Mouse (Mus musculus): Measurements from ENCODE around the gene Dusp28. TPM values are rescaled to one million over a fixed set of nuclear protein-coding genes. Genes with fewer than 3 reads are reported as not detected.

Gene Dusp28
- polyA plus RNA-seq, 1 experiment from 2014 or later = 10.3 TPM

- Histone ChIP-seq H3K4me1 (replicated peaks) (peaks cover 32% of the 10 kb centered on the region), H3K4me2 (no peak overlapping the region), H3K4me3 (no peak overlapping the region), H3K36me3 (no peaks in the 10 kb centered on the region), H3K9ac (no peak overlapping the region), H3K27ac (ENCODE audit: poor library complexity, severe bottlenecking) (no peak overlapping the region), H3K9me3 (replicated peaks) (no peaks in the 10 kb centered on the region), H3K27me3 (replicated peaks) (0 out of 2 replicates have a peak, but pooled peaks cover 4% of the 10 kb centered on the region)
- 87% methylated on average over 3 of the region's 3 CpGs for WGBS
- no peak for ATAC-seq (ENCODE audit: insufficient number of reproducible peaks, low FRiP score)
These were observed 1.9 kb downstream of the Dusp28 start for GRCm38 (mm10) chr1:92908664-92909063.

- no peak overlapping the region for H3K4me2 ChIP-seq
- H3K4me1 ChIP-seq (replicated peaks) = peaks cover 32% of the 10 kb centered on the region
- peaks cover 4% of the 10 kb centered on the region; the same call in 1 of the 2 replicates for H3K36me3 ChIP-seq
- H3K9ac ChIP-seq = no peak overlapping the region
- no peaks in the 10 kb centered on the region for H3K9me3 ChIP-seq (replicated peaks)
- WGBS = 67% methylated on average over 4 of the region's 4 CpGs
- no peak overlapping the region for H3K27ac ChIP-seq (ENCODE audit: poor library complexity, severe bottlenecking)
- no peak overlapping the region for H3K4me3 ChIP-seq
- no peak for ATAC-seq (ENCODE audit: insufficient number of reproducible peaks, low FRiP score)
- 0 out of 2 replicates have a peak, but pooled peaks cover 4% of the 10 kb centered on the region for H3K27me3 ChIP-seq (replicated peaks)
These were observed 2.3 kb downstream of the Dusp28 start for GRCm38 (mm10) chr1:92909068-92909467.

GRCm38 (mm10) chr1:92910239-92910885 lies 3.6 kb downstream of the Dusp28 start, which contains the start of gene Rnpepl1:
Gene Rnpepl1, plus strand, starts transcription at chr1:92910783.
- Histone ChIP-seq H3K27me3 (replicated peaks) (no peaks in the 10 kb centered on the region), H3K4me1 (replicated peaks) (peaks cover 32% of the 10 kb centered on the region), H3K36me3 (peaks cover 17% of the 10 kb centered on the region), H3K9ac (peak within 1 kb of the TSS; percentile 95), H3K4me2 (peak within 1 kb of the TSS; percentile 92), H3K27ac (ENCODE audit: poor library complexity, severe bottlenecking) (peak within 1 kb of the TSS; percentile 83), H3K9me3 (replicated peaks) (no peaks in the 10 kb centered on the region), H3K4me3 (peak within 1 kb of the TSS; percentile 83)
- WGBS = under 1% methylated on average over 51 of the region's 57 CpGs
- ATAC-seq (ENCODE audit: insufficient number of reproducible peaks, low FRiP score) = peak; percentile 71

GRCm38 (mm10) chr1:92910925-92911720 lies 4.3 kb downstream of the Dusp28 start:
- H3K27ac ChIP-seq (ENCODE audit: poor library complexity, severe bottlenecking) = peak overlapping the region; percentile 83
- H3K36me3 ChIP-seq = peaks cover 24% of the 10 kb centered on the region
- peak overlapping the region; percentile 83 for H3K4me3 ChIP-seq
- H3K4me1 ChIP-seq (replicated peaks) = peaks cover 32% of the 10 kb centered on the region
- H3K27me3 ChIP-seq (replicated peaks) = no peaks in the 10 kb centered on the region
- H3K4me2 ChIP-seq = peak overlapping the region; percentile 92
- WGBS = 4% methylated on average over 74 of the region's 85 CpGs
- ATAC-seq (ENCODE audit: insufficient number of reproducible peaks, low FRiP score) = peak; percentile 43; the same call in 1 of the 2 replicates
- no peaks in the 10 kb centered on the region for H3K9me3 ChIP-seq (replicated peaks)
- peak overlapping the region; percentile 95 for H3K9ac ChIP-seq

- no peak for ATAC-seq (ENCODE audit: insufficient number of reproducible peaks, low FRiP score)
- H3K4me2 ChIP-seq = peak overlapping the region; percentile 92
- H3K4me3 ChIP-seq = peak overlapping the region; percentile 83
- no peak overlapping the region for H3K27ac ChIP-seq (ENCODE audit: poor library complexity, severe bottlenecking)
- no peaks in the 10 kb centered on the region for H3K27me3 ChIP-seq (replicated peaks)
- H3K9me3 ChIP-seq (replicated peaks) = no peaks in the 10 kb centered on the region
- peak overlapping the region; percentile 95 for H3K9ac ChIP-seq
- WGBS = 40% methylated on average over 8 of the region's 8 CpGs
- peaks cover 32% of the 10 kb centered on the region for H3K4me1 ChIP-seq (replicated peaks)
- peaks cover 30% of the 10 kb centered on the region for H3K36me3 ChIP-seq
These were observed 4.9 kb downstream of the Dusp28 start for GRCm38 (mm10) chr1:92911721-92912138.

- Histone ChIP-seq H3K4me3 (peak overlapping the region; percentile 83), H3K27ac (ENCODE audit: poor library complexity, severe bottlenecking) (no peak overlapping the region), H3K9ac (peak overlapping the region; percentile 95), H3K9me3 (replicated peaks) (no peaks in the 10 kb centered on the region), H3K4me1 (replicated peaks) (peaks cover 32% of the 10 kb centered on the region), H3K36me3 (peaks cover 36% of the 10 kb centered on the region), H3K4me2 (peak overlapping the region; percentile 92), H3K27me3 (replicated peaks) (no peaks in the 10 kb centered on the region)
- ATAC-seq (ENCODE audit: insufficient number of reproducible peaks, low FRiP score) = no peak
- 56% methylated on average over 1 of the region's 1 CpGs for WGBS
These were observed 5.5 kb downstream of the Dusp28 start for GRCm38 (mm10) chr1:92912286-92912685.

- 70% methylated on average over 4 of the region's 4 CpGs for WGBS
- Histone ChIP-seq H3K4me1 (replicated peaks) (peaks cover 25% of the 10 kb centered on the region), H3K9ac (no peak overlapping the region), H3K36me3 (peaks cover 55% of the 10 kb centered on the region), H3K4me2 (no peak overlapping the region), H3K27me3 (replicated peaks) (no peaks in the 10 kb centered on the region), H3K4me3 (no peak overlapping the region), H3K27ac (ENCODE audit: poor library complexity, severe bottlenecking) (no peak overlapping the region), H3K9me3 (replicated peaks) (no peaks in the 10 kb centered on the region)
- no peak for ATAC-seq (ENCODE audit: insufficient number of reproducible peaks, low FRiP score)
These were observed 7.5 kb downstream of the Dusp28 start for GRCm38 (mm10) chr1:92914239-92914638.

GRCm38 (mm10) chr1:92914993-92915392 lies 8.2 kb downstream of the Dusp28 start:
- WGBS = 94% methylated on average over 11 of the region's 11 CpGs
- no peak overlapping the region for H3K9ac ChIP-seq
- H3K4me3 ChIP-seq = no peak overlapping the region
- no peak overlapping the region for H3K4me2 ChIP-seq
- peaks cover 19% of the 10 kb centered on the region for H3K4me1 ChIP-seq (replicated peaks)
- H3K36me3 ChIP-seq = peaks cover 63% of the 10 kb centered on the region
- no peaks in the 10 kb centered on the region for H3K27me3 ChIP-seq (replicated peaks)
- H3K27ac ChIP-seq (ENCODE audit: poor library complexity, severe bottlenecking) = no peak overlapping the region
- no peaks in the 10 kb centered on the region for H3K9me3 ChIP-seq (replicated peaks)
- ATAC-seq (ENCODE audit: insufficient number of reproducible peaks, low FRiP score) = no peak

GRCm38 (mm10) chr1:92916725-92917124 lies 9.9 kb downstream of the Dusp28 start:
- peaks cover 22% of the 10 kb centered on the region for H3K4me1 ChIP-seq (replicated peaks)
- no peak overlapping the region for H3K4me2 ChIP-seq
- ATAC-seq (ENCODE audit: insufficient number of reproducible peaks, low FRiP score) = no peak
- no peak overlapping the region for H3K9ac ChIP-seq
- no peak overlapping the region for H3K4me3 ChIP-seq
- 90% methylated on average over 9 of the region's 9 CpGs for WGBS
- H3K9me3 ChIP-seq (replicated peaks) = no peaks in the 10 kb centered on the region
- H3K27me3 ChIP-seq (replicated peaks) = no peaks in the 10 kb centered on the region
- peaks cover 75% of the 10 kb centered on the region for H3K36me3 ChIP-seq
- H3K27ac ChIP-seq (ENCODE audit: poor library complexity, severe bottlenecking) = no peak overlapping the region

- no peak overlapping the region for H3K4me2 ChIP-seq
- no peak overlapping the region for H3K9ac ChIP-seq
- H3K4me3 ChIP-seq = no peak overlapping the region
- H3K4me1 ChIP-seq (replicated peaks) = 0 out of 2 replicates have a peak, but pooled peaks cover 10% of the 10 kb centered on the region
- H3K27ac ChIP-seq (ENCODE audit: poor library complexity, severe bottlenecking) = no peak overlapping the region
- no peaks in the 10 kb centered on the region for H3K27me3 ChIP-seq (replicated peaks)
- ATAC-seq (ENCODE audit: insufficient number of reproducible peaks, low FRiP score) = no peak
- WGBS = 94% methylated on average over 11 of the region's 11 CpGs
- H3K9me3 ChIP-seq (replicated peaks) = no peaks in the 10 kb centered on the region
- H3K36me3 ChIP-seq = peaks cover 71% of the 10 kb centered on the region
These were observed 12.4 kb downstream of the Dusp28 start for GRCm38 (mm10) chr1:92919151-92919550.

GRCm38 (mm10) chr1:92919775-92920174 lies 13.0 kb downstream of the Dusp28 start:
- no peaks in the 10 kb centered on the region for H3K9me3 ChIP-seq (replicated peaks)
- no peaks in the 10 kb centered on the region for H3K27me3 ChIP-seq (replicated peaks)
- no peak overlapping the region for H3K4me3 ChIP-seq
- 0 out of 2 replicates have a peak, but pooled peaks cover 10% of the 10 kb centered on the region for H3K4me1 ChIP-seq (replicated peaks)
- H3K4me2 ChIP-seq = no peak overlapping the region
- no peak for ATAC-seq (ENCODE audit: insufficient number of reproducible peaks, low FRiP score)
- peaks cover 64% of the 10 kb centered on the region for H3K36me3 ChIP-seq
- 84% methylated on average over 12 of the region's 12 CpGs for WGBS
- H3K9ac ChIP-seq = no peak overlapping the region
- H3K27ac ChIP-seq (ENCODE audit: poor library complexity, severe bottlenecking) = no peak overlapping the region

Measured in heart, embryonic 12.5 days (tissue).